Mouse (Mus musculus) Muller cell, postnatal 12 days (primary cell): ENCODE measurements around the gene Slc22a5.
A peak's percentile ranks its signal among the peaks of the same experiment; 100 is the strongest.

Source experiments
- DNase-seq: peaks from one replicate; pipeline ENCODE4 v3.0.0-alpha.2; 2015; ENCODE audit errors: inconsistent ontology term

The Slc22a5 gene

DNA sequence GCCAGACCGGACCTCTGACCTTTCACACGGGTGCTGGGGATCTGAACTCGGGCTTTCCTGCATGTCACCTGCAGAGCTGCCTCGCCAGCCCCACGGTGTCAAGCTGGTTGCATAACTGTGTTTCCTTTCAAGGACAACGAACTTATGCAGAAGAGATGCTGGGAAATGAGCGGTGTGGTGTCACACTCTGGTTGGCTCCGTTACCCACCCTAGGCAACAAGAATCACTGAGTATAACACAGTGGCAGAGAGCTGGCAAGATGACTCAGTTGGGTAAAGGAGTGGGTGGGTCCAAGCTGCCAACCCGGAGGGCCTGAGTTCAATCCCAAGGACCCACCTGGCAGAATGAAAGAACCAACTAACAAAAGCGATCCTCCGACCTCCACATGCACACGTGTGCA is 49.9 kb downstream of the Slc22a5 start:
- DNase-seq = no peak

DNA sequence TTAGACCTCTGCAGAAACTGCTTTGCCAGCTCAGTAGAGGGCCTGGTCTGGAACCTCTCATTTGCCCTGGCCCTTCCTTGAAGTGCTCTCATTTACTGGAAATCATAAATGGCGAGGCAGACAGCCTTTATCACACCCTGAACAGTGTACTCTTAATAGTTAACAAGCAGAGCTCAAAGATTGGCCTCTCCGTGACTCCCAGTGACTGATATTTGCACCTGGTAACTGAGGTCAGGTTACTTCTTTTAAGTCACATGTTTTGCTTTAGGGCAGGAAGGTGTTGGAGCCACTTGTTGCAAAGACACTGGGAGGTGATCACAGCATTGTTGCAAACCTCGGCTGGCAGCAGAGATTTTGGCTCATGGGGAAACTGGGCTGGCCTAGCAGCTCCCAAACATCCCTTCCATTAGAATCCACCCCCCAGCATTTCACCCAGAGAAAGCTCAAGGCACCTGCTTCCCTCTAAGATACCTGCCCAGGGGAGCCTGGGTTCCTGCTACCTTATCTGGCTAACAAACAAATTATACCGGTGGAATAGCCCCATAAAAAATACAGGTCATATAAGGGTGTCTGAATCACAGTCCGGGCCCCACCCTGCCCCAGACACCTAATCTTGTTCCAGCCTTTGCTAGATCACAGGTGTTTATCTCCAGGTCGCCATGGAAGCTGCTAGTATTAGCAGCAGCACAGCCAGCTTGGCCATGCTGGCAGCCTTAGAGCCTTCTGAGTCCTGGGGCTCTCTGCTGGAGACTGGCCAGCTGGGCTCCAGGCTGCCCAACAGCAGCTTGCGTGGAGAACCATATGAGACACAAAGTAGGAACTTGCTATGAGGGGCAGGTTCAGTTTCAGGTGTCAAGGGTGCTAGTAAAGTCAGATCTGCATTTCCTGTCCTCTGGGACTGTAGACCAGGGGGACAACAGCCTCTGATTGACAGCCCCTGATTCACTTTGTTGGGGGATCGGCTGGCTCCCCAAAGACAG is 51.5 kb downstream of the Slc22a5 start:
- no peak for DNase-seq

DNA sequence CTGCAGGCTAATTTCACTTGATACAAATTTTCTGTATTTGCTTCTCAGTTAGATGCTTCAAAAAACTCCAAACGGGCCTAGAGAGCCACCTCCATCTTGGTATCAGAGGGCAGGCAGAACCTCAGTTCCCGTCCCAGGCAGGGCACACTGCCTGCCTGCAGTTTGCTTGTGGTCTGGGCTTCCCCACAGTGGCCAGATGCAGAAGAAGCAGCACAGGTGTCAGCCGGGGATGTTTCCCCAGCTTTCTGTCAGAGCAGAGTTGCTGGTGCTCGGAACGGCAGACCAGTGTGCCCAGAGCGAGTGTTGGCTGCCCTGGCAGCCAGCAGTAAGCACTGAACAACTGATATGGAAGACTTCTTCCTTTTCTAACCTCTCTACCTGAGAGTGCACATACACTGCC is 52.3 kb downstream of the Slc22a5 start:
- DNase-seq = no peak

DNA sequence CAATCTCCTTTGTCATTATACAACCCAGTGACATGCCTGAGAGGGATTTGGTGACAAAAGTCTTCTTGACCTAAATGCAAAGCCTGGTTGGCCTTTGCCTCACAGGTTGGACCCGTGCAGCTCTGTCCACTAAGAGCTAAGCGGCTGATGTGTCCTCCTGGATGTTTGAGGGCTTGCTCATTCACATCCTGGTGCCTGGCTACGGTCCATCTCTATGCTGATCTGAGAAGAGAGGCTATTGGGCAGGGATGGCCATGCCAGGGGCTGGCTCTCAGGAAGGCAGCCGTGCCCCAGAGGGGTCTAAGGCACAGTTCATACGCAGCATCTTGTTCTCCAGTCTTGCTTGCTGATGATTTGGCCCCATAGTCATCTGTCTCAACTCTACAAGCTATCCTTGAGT is 53.7 kb downstream of the Slc22a5 start:
- no peak for DNase-seq

DNA sequence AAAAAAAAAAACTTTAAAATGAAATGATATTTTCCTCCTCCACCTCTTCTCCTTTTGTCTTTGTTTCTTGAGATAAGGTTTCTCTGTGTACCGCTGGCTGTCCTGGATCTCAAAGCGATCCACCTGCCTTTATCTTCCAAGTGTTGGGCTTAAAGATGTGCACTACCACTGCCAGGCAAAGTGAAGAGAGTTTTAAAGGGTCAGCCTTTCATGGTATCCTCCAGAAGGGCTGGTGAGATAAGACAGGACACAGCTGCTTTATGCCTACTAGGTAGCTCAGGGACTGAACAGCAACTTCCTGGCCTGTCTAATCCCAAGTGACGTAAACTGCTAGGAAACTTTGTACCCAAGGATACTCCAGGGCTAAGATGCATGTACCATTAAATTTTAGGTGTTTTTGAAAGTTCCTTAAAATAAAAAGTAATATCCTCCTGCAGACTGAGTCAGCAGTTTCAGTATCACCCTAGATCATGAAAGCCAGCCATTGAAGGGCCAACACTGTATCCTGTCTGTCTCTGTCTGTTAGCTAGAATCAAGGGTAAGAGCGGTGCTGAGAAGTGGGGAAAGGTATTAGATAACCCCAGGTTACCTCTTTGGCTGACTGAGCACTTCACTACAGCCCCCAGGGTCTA is 56.0 kb downstream of the Slc22a5 start:
- DNase-seq = no peak

DNA sequence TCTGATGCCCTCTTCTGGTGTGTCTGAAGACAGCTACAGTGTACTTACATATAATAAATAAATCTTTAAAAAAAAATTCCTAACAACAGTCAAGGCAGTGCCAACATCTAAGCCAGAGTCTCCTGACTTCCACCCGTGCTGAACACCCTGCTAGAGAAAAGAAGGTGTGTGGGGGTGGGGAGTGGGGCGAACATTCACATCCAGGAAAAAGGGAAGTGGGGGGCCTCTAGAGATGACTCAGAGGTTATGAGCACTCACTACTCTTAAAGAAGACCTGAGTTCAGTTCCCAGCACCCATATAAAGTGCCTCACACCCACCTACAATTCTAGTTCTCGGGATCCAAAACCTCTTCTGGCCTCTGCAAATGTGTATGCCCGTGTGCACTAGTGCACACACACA is 66.1 kb downstream of the Slc22a5 start:
- no peak for DNase-seq

DNA sequence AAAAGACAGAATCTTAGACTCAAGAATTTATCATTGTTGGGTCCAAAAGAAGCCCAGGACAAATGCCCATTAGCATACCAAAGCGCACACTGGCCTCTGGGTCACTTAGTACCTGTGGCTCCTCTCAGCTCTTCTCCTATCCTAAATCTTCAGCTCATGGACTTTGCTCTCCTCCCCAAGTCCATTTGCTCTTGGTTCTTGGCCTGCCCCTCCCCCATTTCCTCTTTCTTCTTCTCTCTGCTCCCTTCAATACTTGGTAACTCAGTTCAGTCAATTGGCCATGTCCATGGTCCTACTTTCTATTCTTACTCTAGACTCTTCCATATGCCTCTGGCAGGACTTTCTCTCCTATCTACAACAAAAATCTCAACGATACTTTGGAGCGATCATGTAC is 69.5 kb downstream of the Slc22a5 start:
- no peak for DNase-seq

DNA sequence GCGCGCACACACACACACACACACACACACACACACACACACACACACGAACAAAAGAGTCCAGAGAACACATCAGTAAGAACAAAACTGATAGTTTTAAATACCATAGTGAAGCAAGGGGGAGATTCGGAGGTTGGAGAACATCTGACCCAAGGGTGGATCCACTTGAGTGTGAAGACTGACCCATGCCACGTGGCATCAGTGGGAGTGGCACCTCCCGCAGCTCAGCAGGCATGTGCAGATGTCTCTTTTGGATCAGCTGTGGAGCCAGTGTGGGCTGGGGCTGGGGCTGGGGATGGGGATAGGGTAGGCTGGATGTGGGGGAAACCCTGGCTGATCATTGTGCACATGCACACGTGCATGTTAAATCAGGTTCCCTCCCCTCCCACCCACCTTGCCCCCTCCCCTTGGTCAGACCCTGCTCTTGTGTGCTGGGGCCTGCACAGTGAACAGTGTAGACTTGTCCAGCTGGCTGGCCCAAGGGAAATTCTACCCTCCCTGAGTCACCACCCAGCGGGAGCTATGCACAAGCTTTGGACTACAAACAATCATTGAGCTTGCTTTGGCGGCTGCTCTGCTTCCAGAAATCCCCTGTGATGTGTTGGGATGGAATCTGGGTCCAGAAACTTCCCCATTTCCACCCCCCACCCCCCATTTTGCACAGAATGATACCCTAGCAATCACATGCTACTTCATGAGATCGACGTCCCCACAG is 70.1 kb downstream of the Slc22a5 start:
- DNase-seq = peak; percentile 89

DNA sequence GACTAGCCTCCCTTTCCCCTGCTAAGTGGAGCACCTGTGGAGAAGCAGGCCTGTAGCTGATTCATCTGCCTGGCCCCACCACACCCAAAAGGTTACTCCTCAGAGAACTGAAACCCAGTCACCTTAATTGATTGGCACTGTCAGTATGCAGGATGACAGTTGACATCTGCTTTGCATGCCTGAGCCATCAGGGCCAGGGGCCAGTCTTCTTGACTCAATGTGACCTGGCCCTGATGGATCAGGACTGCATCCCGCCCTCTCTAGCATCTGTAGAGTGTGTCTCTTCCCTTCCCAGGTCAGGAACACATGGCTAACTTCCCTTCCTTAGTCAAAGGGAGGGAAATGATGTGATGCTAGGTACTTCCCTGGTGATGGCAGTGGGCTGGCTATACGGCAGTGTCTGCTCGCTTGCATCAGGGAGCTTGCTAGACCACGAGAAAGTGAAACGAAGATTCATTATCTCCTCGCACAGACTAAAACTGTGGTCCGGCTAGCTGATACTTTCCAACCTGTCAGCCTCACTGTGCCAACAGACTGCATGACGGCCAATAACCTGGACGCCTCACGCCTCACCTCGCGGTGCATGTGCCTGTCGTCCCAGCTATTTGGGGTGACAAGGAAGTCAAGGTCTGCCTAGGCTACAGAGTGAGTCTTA is 70.8 kb downstream of the Slc22a5 start:
- DNase-seq = no peak

DNA sequence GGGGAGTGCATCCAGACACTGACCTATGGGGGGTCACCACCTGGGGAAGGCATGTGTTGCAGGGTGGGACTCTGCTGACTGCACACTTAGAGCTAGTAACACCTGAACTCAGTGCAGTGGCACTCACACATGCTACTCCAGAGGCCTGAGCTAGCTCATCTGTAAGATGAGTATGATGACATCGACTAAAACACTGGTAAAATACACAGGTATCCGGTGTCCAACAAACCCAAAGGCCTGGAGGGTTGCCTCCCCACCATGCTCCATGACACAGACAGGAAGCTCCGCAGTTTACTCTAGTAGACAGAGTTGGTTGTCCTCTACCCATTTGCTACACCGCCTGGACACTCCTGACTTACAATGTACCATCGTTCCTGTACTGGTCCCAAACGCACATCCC is 71.9 kb downstream of the Slc22a5 start:
- DNase-seq = no peak

DNA sequence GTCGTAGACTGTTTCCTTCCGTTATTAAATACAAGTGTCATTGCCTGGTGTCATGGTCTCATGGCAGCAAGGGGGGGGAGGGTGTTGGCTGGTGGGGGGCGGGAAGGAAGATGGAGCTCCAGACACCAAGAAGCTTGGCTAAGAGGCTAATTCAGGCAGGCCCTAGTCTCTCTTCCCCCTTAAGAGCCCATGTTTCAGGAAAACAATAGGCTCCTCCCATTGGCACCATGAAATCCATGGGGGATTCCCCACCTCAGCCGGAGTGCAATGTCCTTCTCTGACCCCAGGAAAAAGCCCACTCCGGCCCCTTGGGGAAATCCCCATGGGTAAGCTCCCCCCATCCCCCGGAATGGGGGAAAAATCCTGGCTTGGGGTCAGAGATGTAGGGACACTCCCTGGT is 72.7 kb downstream of the Slc22a5 start:
- DNase-seq = no peak

DNA sequence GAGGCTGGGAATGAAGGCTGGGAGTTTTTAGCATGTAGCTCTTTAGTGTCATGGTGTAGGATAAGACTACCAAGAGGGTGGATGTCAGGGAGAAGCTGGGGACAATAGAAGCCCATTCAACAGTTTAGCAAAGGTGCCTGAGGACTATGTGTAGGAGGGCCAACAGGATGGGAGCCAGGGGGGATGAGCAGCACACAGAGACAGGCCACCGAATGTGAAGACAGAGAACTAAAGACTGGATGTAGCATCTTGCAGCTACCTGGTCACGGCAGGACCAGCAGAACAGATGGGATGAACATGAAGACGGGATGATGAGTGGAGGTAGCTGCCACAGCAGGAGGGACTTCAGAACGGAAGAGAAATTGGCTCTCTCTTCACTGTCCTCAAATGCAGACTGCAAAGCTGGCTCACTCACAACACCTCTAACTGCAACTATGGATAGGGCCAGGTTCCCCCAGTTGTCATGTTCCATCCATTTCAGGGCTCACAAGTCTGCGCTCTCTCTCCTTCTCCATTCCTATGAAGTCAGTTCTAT is 74.6 kb downstream of the Slc22a5 start:
- DNase-seq = no peak

DNA sequence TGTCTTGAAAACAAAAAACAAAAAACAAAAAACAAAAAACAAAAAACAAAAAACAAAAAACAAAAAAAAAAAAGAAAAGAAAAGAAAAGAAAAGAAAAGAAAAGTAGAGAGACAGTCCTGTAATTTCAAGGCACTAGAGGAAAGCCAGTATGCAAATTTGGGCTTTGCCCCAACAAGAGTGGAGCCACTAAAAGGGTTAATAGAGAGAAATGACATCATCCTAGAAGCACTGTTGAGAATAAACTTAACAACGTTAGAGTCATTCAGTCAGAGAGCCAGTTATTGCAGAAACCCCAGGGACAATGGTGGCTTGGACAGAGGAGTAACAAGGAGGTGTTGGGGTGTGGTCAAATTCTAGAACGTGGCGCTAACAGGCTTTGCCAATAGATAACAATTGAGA is 76.7 kb downstream of the Slc22a5 start:
- no peak for DNase-seq
